Mouse (Mus musculus) intestine, embryonic 14.5 days (tissue): Measurements from ENCODE around the gene Map4k4. TPM values are rescaled to one million over a fixed set of nuclear protein-coding genes. Genes with fewer than 3 reads are reported as not detected.

ENCODE experiments used
- ATAC-seq: fragments of 200-750 bp; cut with Nextera tagmentation; replicated peaks from 2 replicates; pipeline ENCODE4 v1.8.0; 2017; ENCODE audit warnings: low read depth, moderate number of reproducible peaks, moderate TSS enrichment, moderate library complexity; ENCODE audit not compliant: low FRiP score, low TSS enrichment
- DNase-seq: peaks from one replicate; pipeline ENCODE4 v3.0.0-alpha.2; 2018; ENCODE audit warnings: low spot score
- H3K27ac ChIP-seq: fragments of 300-500 bp; sonication (generic); 2 replicates; pipeline ENCODE4 v1.5.1; 2014; ENCODE audit warnings: low read depth, mild to moderate bottlenecking, control low read depth
- H3K27me3 ChIP-seq: fragments of 300-500 bp; sonication (generic); replicated peaks from 2 replicates; pipeline ENCODE4 v1.6.1; 2014; ENCODE audit warnings: low read length, control low read depth; ENCODE audit not compliant: control insufficient read depth, insufficient read depth
- H3K36me3 ChIP-seq: fragments of 300-500 bp; sonication (generic); 2 replicates; pipeline ENCODE4 v1.6.1; 2014; ENCODE audit warnings: low read length, control low read depth; ENCODE audit not compliant: control insufficient read depth, insufficient read depth
- H3K4me1 ChIP-seq: fragments of 300-500 bp; sonication (generic); replicated peaks from 2 replicates; pipeline ENCODE4 v1.6.1; 2014; ENCODE audit warnings: low read length, control low read depth, mixed read lengths; ENCODE audit not compliant: control insufficient read depth, insufficient read depth
- H3K4me2 ChIP-seq: fragments of 300-500 bp; sonication (generic); 2 replicates; pipeline ENCODE4 v1.6.1; 2014; ENCODE audit warnings: low read length
- H3K4me3 ChIP-seq: fragments of 300-500 bp; sonication (generic); 2 replicates; pipeline ENCODE4 v1.5.1; 2014; ENCODE audit warnings: low read depth, low read length, control low read depth, mixed read lengths
- H3K9ac ChIP-seq: fragments of 300-500 bp; sonication (generic); 2 replicates; pipeline ENCODE4 v1.6.1; 2014; ENCODE audit warnings: mild to moderate bottlenecking, low read length
- H3K9me3 ChIP-seq: fragments of 300-500 bp; sonication (generic); 2 replicates; pipeline ENCODE4 v1.6.1; 2016; ENCODE audit warnings: low read length, control low read depth; ENCODE audit not compliant: control insufficient read depth
- WGBS: fragments of 180-500 bp; shearing (Covaris S2); extraction: QIAGEN DNeasy Blood & Tissue Kit; methylation state at CpG from one replicate; pipeline ENCODE4 v1.1.7; 2014; 5-methylcytosine and 5-hydroxymethylcytosine counted together
- polyA plus RNA-seq: library from polyadenylated mRNA; unstranded; fragments of >200 nt; fragmentation: Nextera tagmentation; extraction: Ambion mirVana; gene quantifications from 2 replicates; pipeline ENCODE4 v1.2.1, GENCODE M21; 2014

The Map4k4 gene
- 28.3 and 35.4 TPM in 2 replicates for polyA plus RNA-seq

GRCm38 (mm10) chr1:39900181-39901005, at the start of gene Map4k4:
Map4k4 (plus strand) TSS chr1:39900913.
- H3K4me3 ChIP-seq: peak within 1 kb of the TSS; percentile 84
- H3K27me3 ChIP-seq: no peaks in the 10 kb centered on the region
- no peaks in the 10 kb centered on the region for H3K9me3 ChIP-seq
- H3K36me3 ChIP-seq: peaks cover 15% of the 10 kb centered on the region
- peak; percentile 90 for ATAC-seq
- H3K4me2 ChIP-seq: peak within 1 kb of the TSS; percentile 71
- peak within 1 kb of the TSS; percentile 95 for H3K27ac ChIP-seq
- peak; percentile 87 for DNase-seq
- peak within 1 kb of the TSS; percentile 99 for H3K9ac ChIP-seq
- peaks cover 27% of the 10 kb centered on the region for H3K4me1 ChIP-seq
- 2% methylated on average over 64 of the region's 97 CpGs for WGBS

- Histone ChIP-seq H3K27ac (no peak overlapping the region), H3K9ac (no peak overlapping the region), H3K9me3 (no peaks in the 10 kb centered on the region), H3K4me1 (peaks cover 4% of the 10 kb centered on the region; the same call in 1 of the 2 replicates), H3K36me3 (no peaks in the 10 kb centered on the region), H3K27me3 (no peaks in the 10 kb centered on the region), H3K4me2 (no peak overlapping the region), H3K4me3 (no peak overlapping the region)
- DNase-seq (no peak), ATAC-seq (no peak)
- 85% methylated on average over 6 of the region's 6 CpGs for WGBS
Observed at GRCm38 (mm10) chr1:39855949-39856348, 44.8 kb upstream of the Map4k4 start.

- Histone ChIP-seq H3K9me3 (no peaks in the 10 kb centered on the region), H3K4me2 (no peak overlapping the region), H3K27ac (no peak overlapping the region), H3K27me3 (no peaks in the 10 kb centered on the region), H3K36me3 (no peaks in the 10 kb centered on the region), H3K9ac (no peak overlapping the region), H3K4me3 (no peak overlapping the region), H3K4me1 (peaks cover 4% of the 10 kb centered on the region; the same call in 1 of the 2 replicates)
- DNase-seq: no peak
- WGBS: 78% methylated on average over 7 of the region's 7 CpGs
- ATAC-seq: no peak
Observed at GRCm38 (mm10) chr1:39856795-39857447, 43.8 kb upstream of the Map4k4 start.

GRCm38 (mm10) chr1:39857448-39857820, 43.3 kb upstream of the Map4k4 start:
- DNase-seq: no peak
- H3K9ac ChIP-seq: no peak overlapping the region
- H3K4me2 ChIP-seq: no peak overlapping the region
- H3K4me3 ChIP-seq: no peak overlapping the region
- H3K27ac ChIP-seq: no peak overlapping the region
- 90% methylated on average over 6 of the region's 6 CpGs for WGBS
- H3K4me1 ChIP-seq: peaks cover 4% of the 10 kb centered on the region; the same call in 1 of the 2 replicates
- no peaks in the 10 kb centered on the region for H3K36me3 ChIP-seq
- H3K27me3 ChIP-seq: no peaks in the 10 kb centered on the region
- ATAC-seq: no peak
- H3K9me3 ChIP-seq: no peaks in the 10 kb centered on the region

GRCm38 (mm10) chr1:39859213-39859612, 41.5 kb upstream of the Map4k4 start:
- Histone ChIP-seq H3K27me3 (no peaks in the 10 kb centered on the region), H3K27ac (no peak overlapping the region), H3K4me3 (no peak overlapping the region), H3K9ac (no peak overlapping the region), H3K4me2 (no peak overlapping the region), H3K9me3 (no peaks in the 10 kb centered on the region), H3K36me3 (no peaks in the 10 kb centered on the region), H3K4me1 (peaks cover 4% of the 10 kb centered on the region; the same call in 1 of the 2 replicates)
- no peak for ATAC-seq
- WGBS: 26% methylated on average over 6 of the region's 6 CpGs
- no peak for DNase-seq

GRCm38 (mm10) chr1:39866367-39867141, 34.2 kb upstream of the Map4k4 start:
- Histone ChIP-seq H3K27me3 (no peaks in the 10 kb centered on the region), H3K4me3 (no peak overlapping the region), H3K27ac (no peak overlapping the region), H3K9me3 (no peaks in the 10 kb centered on the region), H3K36me3 (no peaks in the 10 kb centered on the region), H3K4me2 (no peak overlapping the region), H3K4me1 (peaks cover 29% of the 10 kb centered on the region), H3K9ac (no peak overlapping the region)
- no peak for DNase-seq
- ATAC-seq: no peak
- 84% methylated on average over 9 of the region's 9 CpGs for WGBS

DNA sequence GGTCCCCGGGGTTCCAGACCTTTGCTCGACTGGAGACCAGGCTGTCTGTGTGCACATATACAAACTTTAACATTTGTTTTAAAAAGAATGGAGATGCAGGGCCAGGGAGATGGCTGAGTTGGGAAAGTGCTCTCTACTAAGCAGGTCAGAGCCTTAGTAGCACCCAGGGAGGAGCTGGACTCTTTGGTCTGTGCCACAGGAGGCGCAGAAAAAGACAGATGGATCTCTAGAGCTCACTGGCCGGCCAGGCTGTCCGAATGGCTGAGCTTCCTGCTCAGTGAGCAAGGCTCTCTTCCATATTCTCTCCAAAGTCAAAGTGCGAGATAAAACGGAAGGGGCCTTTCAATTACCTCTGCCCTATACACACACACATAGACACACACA, 33.6 kb upstream of the Map4k4 start:
- no peaks in the 10 kb centered on the region for H3K27me3 ChIP-seq
- ATAC-seq (0 out of 2 replicates have a peak, but pooled peaks have one; percentile 34), DNase-seq (no peak)
- 42% methylated on average over 7 of the region's 7 CpGs for WGBS
- H3K4me2 ChIP-seq: no peak overlapping the region
- no peaks in the 10 kb centered on the region for H3K9me3 ChIP-seq
- peaks cover 29% of the 10 kb centered on the region for H3K4me1 ChIP-seq
- H3K9ac ChIP-seq: no peak overlapping the region
- H3K36me3 ChIP-seq: no peaks in the 10 kb centered on the region
- H3K4me3 ChIP-seq: no peak overlapping the region
- H3K27ac ChIP-seq: no peak overlapping the region

- WGBS: 11% methylated on average over 6 of the region's 6 CpGs
- no peak for ATAC-seq
Observed at GRCm38 (mm10) chr1:39867966-39868593, 32.6 kb upstream of the Map4k4 start.

More at GRCm38 (mm10) chr1:39867966-39868593, 32.6 kb upstream of the Map4k4 start:
- no peaks in the 10 kb centered on the region for H3K36me3 ChIP-seq
- H3K9ac ChIP-seq: no peak overlapping the region
- peaks cover 29% of the 10 kb centered on the region for H3K4me1 ChIP-seq
- H3K4me2 ChIP-seq: peak overlapping the region; percentile 15
- DNase-seq: peak; percentile 58
- H3K4me3 ChIP-seq: no peak overlapping the region
- no peaks in the 10 kb centered on the region for H3K27me3 ChIP-seq
- H3K9me3 ChIP-seq: no peaks in the 10 kb centered on the region
- H3K27ac ChIP-seq: peak overlapping the region; percentile 24; the same call in 1 of the 2 replicates
